Mouse (Mus musculus): Measurements from ENCODE around the gene Slc22a23. TPM values are rescaled to one million over a fixed set of nuclear protein-coding genes. Genes with fewer than 3 reads are reported as not detected.

Slc22a23 gene
- polyA plus RNA-seq, 1 experiment from 2014 or later = 27.0 TPM

- Histone ChIP-seq H3K36me3 (replicated peaks; ENCODE audit: control insufficient read depth, insufficient read depth) (peaks cover 32% of the 10 kb centered on the region), H3K4me1 (replicated peaks; ENCODE audit: control insufficient read depth, insufficient read depth, low read length) (no peaks in the 10 kb centered on the region), H3K4me3 (replicated peaks; ENCODE audit: low read length) (no peak overlapping the region), H3K4me2 (replicated peaks) (no peak overlapping the region), H3K9ac (no peak overlapping the region), H3K27me3 (ENCODE audit: control insufficient read depth, insufficient read depth, low read length) (no peaks in the 10 kb centered on the region), H3K27ac (no peak overlapping the region), H3K9me3 (ENCODE audit: control insufficient read depth, low read length) (no peaks in the 10 kb centered on the region)
- no peak for DNase-seq (ENCODE audit: low spot score)
- 58% methylated on average over 8 of the region's 8 CpGs for WGBS
- peak; percentile 79; the same call in 1 of the 2 replicates for ATAC-seq (ENCODE audit: low FRiP score)
Observed at GRCm38 (mm10) chr13:34192414-34193191, 152.4 kb downstream of the Slc22a23 start.

GRCm38 (mm10) chr13:34187571-34187970 is 157.4 kb downstream of the Slc22a23 start:
- no peak overlapping the region for H3K9ac ChIP-seq
- no peak overlapping the region for H3K27ac ChIP-seq
- H3K36me3 ChIP-seq (replicated peaks; ENCODE audit: control insufficient read depth, insufficient read depth) = peaks cover 32% of the 10 kb centered on the region
- H3K4me3 ChIP-seq (replicated peaks; ENCODE audit: low read length) = no peak overlapping the region
- DNase-seq (ENCODE audit: low spot score) (peak; percentile 87), ATAC-seq (ENCODE audit: low FRiP score) (peak; percentile 84)
- H3K9me3 ChIP-seq (ENCODE audit: control insufficient read depth, low read length) = no peaks in the 10 kb centered on the region
- H3K4me1 ChIP-seq (replicated peaks; ENCODE audit: control insufficient read depth, insufficient read depth, low read length) = no peaks in the 10 kb centered on the region
- 12% methylated on average over 5 of the region's 5 CpGs for WGBS
- H3K27me3 ChIP-seq (ENCODE audit: control insufficient read depth, insufficient read depth, low read length) = no peaks in the 10 kb centered on the region
- no peak overlapping the region for H3K4me2 ChIP-seq (replicated peaks)

GRCm38 (mm10) chr13:34185371-34185770 is 159.6 kb downstream of the Slc22a23 start:
- no peaks in the 10 kb centered on the region for H3K4me1 ChIP-seq (replicated peaks; ENCODE audit: control insufficient read depth, insufficient read depth, low read length)
- 91% methylated on average over 2 of the region's 2 CpGs for WGBS
- H3K36me3 ChIP-seq (replicated peaks; ENCODE audit: control insufficient read depth, insufficient read depth) = peaks cover 42% of the 10 kb centered on the region
- DNase-seq (ENCODE audit: low spot score) (no peak), ATAC-seq (ENCODE audit: low FRiP score) (no peak)
- no peak overlapping the region for H3K4me2 ChIP-seq (replicated peaks)
- H3K9me3 ChIP-seq (ENCODE audit: control insufficient read depth, low read length) = no peaks in the 10 kb centered on the region
- no peak overlapping the region for H3K9ac ChIP-seq
- H3K4me3 ChIP-seq (replicated peaks; ENCODE audit: low read length) = no peak overlapping the region
- H3K27me3 ChIP-seq (ENCODE audit: control insufficient read depth, insufficient read depth, low read length) = no peaks in the 10 kb centered on the region
- H3K27ac ChIP-seq = no peak overlapping the region

GRCm38 (mm10) chr13:34181624-34182023 is 163.4 kb downstream of the Slc22a23 start:
- no peak overlapping the region for H3K9ac ChIP-seq
- H3K4me2 ChIP-seq (replicated peaks) = no peak overlapping the region
- no peak overlapping the region for H3K27ac ChIP-seq
- H3K4me3 ChIP-seq (replicated peaks; ENCODE audit: low read length) = no peak overlapping the region
- no peaks in the 10 kb centered on the region for H3K9me3 ChIP-seq (ENCODE audit: control insufficient read depth, low read length)
- DNase-seq (ENCODE audit: low spot score) (no peak), ATAC-seq (ENCODE audit: low FRiP score) (no peak)
- H3K27me3 ChIP-seq (ENCODE audit: control insufficient read depth, insufficient read depth, low read length) = no peaks in the 10 kb centered on the region
- no peaks in the 10 kb centered on the region for H3K4me1 ChIP-seq (replicated peaks; ENCODE audit: control insufficient read depth, insufficient read depth, low read length)
- H3K36me3 ChIP-seq (replicated peaks; ENCODE audit: control insufficient read depth, insufficient read depth) = peaks cover 55% of the 10 kb centered on the region
- WGBS = 86% methylated on average over 5 of the region's 5 CpGs

- H3K9me3 ChIP-seq (ENCODE audit: control insufficient read depth, low read length) = no peaks in the 10 kb centered on the region
- H3K4me2 ChIP-seq (replicated peaks) = no peak overlapping the region
- H3K4me3 ChIP-seq (replicated peaks; ENCODE audit: low read length) = no peak overlapping the region
- WGBS = 96% methylated on average over 6 of the region's 6 CpGs
- DNase-seq (ENCODE audit: low spot score) (no peak), ATAC-seq (ENCODE audit: low FRiP score) (no peak)
- H3K4me1 ChIP-seq (replicated peaks; ENCODE audit: control insufficient read depth, insufficient read depth, low read length) = no peaks in the 10 kb centered on the region
- peaks cover 7% of the 10 kb centered on the region; the same call in 1 of the 2 replicates for H3K36me3 ChIP-seq (replicated peaks; ENCODE audit: control insufficient read depth, insufficient read depth)
- H3K9ac ChIP-seq = no peak overlapping the region
- no peak overlapping the region for H3K27ac ChIP-seq
- H3K27me3 ChIP-seq (ENCODE audit: control insufficient read depth, insufficient read depth, low read length) = no peaks in the 10 kb centered on the region
Observed at GRCm38 (mm10) chr13:34174025-34174424, 171.0 kb downstream of the Slc22a23 start.

- Histone ChIP-seq H3K4me2 (replicated peaks) (peak overlapping the region; percentile 77), H3K27ac (peak overlapping the region; percentile 92), H3K4me3 (replicated peaks; ENCODE audit: low read length) (peak overlapping the region; percentile 69), H3K36me3 (replicated peaks; ENCODE audit: control insufficient read depth, insufficient read depth) (peaks cover 9% of the 10 kb centered on the region), H3K27me3 (ENCODE audit: control insufficient read depth, insufficient read depth, low read length) (no peaks in the 10 kb centered on the region), H3K4me1 (replicated peaks; ENCODE audit: control insufficient read depth, insufficient read depth, low read length) (peaks cover 16% of the 10 kb centered on the region), H3K9ac (peak overlapping the region; percentile 70), H3K9me3 (ENCODE audit: control insufficient read depth, low read length) (no peaks in the 10 kb centered on the region)
- WGBS = 41% methylated on average over 12 of the region's 12 CpGs
- ATAC-seq (ENCODE audit: low FRiP score) = peak; percentile 81; the same call in 1 of the 2 replicates
- DNase-seq (ENCODE audit: low spot score) = no peak
Observed at GRCm38 (mm10) chr13:34163304-34163975, 181.5 kb downstream of the Slc22a23 start.

- H3K9me3 ChIP-seq (ENCODE audit: control insufficient read depth, low read length) = no peaks in the 10 kb centered on the region
- H3K36me3 ChIP-seq (replicated peaks; ENCODE audit: control insufficient read depth, insufficient read depth) = peaks cover 9% of the 10 kb centered on the region
- WGBS = 5% methylated on average over 44 of the region's 44 CpGs
- H3K27ac ChIP-seq = peak within 1 kb of the TSS; percentile 92
- H3K27me3 ChIP-seq (ENCODE audit: control insufficient read depth, insufficient read depth, low read length) = no peaks in the 10 kb centered on the region
- ATAC-seq (ENCODE audit: low FRiP score) (peak; percentile 97), DNase-seq (ENCODE audit: low spot score) (peak; percentile 89)
- H3K4me2 ChIP-seq (replicated peaks) = peak within 1 kb of the TSS; percentile 77
- H3K4me3 ChIP-seq (replicated peaks; ENCODE audit: low read length) = peak within 1 kb of the TSS; percentile 69
- peaks cover 16% of the 10 kb centered on the region for H3K4me1 ChIP-seq (replicated peaks; ENCODE audit: control insufficient read depth, insufficient read depth, low read length)
- peak within 1 kb of the TSS; percentile 70 for H3K9ac ChIP-seq
Observed at GRCm38 (mm10) chr13:34162491-34163303, 182.3 kb downstream of the Slc22a23 start, which contains the start of gene Psmg4. Gene Psmg4, plus strand, starts transcription at chr13:34162964.

GRCm38 (mm10) chr13:34159926-34160325 is 185.1 kb downstream of the Slc22a23 start:
- 94% methylated on average over 1 of the region's 1 CpGs for WGBS
- H3K4me1 ChIP-seq (replicated peaks; ENCODE audit: control insufficient read depth, insufficient read depth, low read length) = peaks cover 16% of the 10 kb centered on the region
- no peak overlapping the region for H3K4me2 ChIP-seq (replicated peaks)
- H3K36me3 ChIP-seq (replicated peaks; ENCODE audit: control insufficient read depth, insufficient read depth) = no peaks in the 10 kb centered on the region
- DNase-seq (ENCODE audit: low spot score) = no peak
- no peak overlapping the region for H3K9ac ChIP-seq
- H3K4me3 ChIP-seq (replicated peaks; ENCODE audit: low read length) = no peak overlapping the region
- H3K9me3 ChIP-seq (ENCODE audit: control insufficient read depth, low read length) = no peaks in the 10 kb centered on the region
- no peak for ATAC-seq (ENCODE audit: low FRiP score)
- no peaks in the 10 kb centered on the region for H3K27me3 ChIP-seq (ENCODE audit: control insufficient read depth, insufficient read depth, low read length)
- H3K27ac ChIP-seq = no peak overlapping the region
